Mouse (Mus musculus) layer of hippocampus, postnatal 10 days (tissue): ENCODE data around the gene Ifitm1. TPM values are rescaled to one million over a fixed set of nuclear protein-coding genes. Genes with fewer than 3 reads are reported as not detected.
"Not testable (repeated sequence)": the region's sequence is repeated elsewhere in the genome, so short reads cannot be mapped to it uniquely, and the experiment has no call there.

Experiments
- DNase-seq, 2 experiments: peaks; one replicate each; pipeline ENCODE4 v3.0.0; 2021; ENCODE audit warnings: low spot score in 2 of 2
- total RNA-seq, 2 experiments: library from RNA; stranded (reverse); gene quantifications; 2 replicates each; pipeline ENCODE4 v1.2.3; 2021

Gene Ifitm1
- total RNA-seq, 2 experiments from 2014 or later, result 3.6 to 5.5 TPM

- no peak for DNase-seq
Measured at GRCm38 (mm10) chr7:141010593-141010992, 43.6 kb downstream of the Ifitm1 start, which contains the start of gene Ifitm3. Gene Ifitm3, minus strand, starts transcription at chr7:141010770.

DNA sequence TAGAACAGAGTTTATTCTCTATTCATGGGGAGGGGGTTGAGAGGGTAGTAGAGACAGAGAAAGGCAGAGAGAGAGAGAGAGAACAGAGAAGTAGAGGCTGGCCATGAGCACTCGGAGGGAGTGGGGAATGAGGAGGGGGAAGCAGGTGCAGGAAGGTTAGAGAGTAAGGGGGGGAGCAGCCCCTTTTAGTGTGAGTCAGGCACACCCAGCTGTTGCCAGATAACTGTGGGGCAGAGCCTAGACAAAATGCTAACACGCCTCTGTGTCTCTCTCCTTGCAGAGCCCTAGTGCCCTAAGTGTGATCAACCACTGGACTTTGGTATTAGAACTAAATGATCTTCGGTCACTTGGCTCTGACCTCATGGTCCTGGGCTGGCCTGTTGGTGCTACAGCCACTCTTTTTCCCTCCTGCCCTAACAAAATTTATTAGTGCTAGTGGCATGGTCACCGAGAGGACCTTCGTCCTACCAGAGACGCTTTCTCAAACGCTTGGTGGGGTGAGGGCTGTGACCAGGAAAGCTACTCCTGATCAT is 44.3 kb downstream of the Ifitm1 start:
- no peak for DNase-seq

GRCm38 (mm10) chr7:141016707-141017697 is 50.0 kb downstream of the Ifitm1 start:
- no peak for DNase-seq

DNA sequence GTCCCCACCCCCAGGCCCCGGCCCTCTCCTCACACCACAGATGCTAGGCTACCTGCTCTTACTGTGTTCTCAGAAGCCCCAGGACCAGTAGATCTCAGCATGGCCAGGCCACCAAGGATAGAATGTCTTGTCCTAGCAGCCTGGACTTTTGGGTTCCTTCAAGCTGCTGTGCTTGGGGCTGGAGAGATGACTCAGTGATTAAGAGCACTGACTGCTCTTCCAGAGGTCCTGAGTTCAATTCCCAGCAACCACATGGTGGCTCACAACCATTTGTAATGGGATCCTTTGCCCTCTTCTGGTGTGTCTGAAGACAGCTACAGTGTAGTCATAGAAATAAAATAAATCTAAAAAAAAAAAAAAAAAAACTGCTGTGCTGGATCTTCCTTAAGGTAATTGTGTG is 50.8 kb downstream of the Ifitm1 start, which contains the start of gene Ifitm6:
Gene Ifitm6, minus strand, starts transcription at position 101 of the 400 bp plus-strand sequence.
- not testable (repeated sequence) for DNase-seq

- no peak for DNase-seq
Measured at GRCm38 (mm10) chr7:141019028-141019427, 52.0 kb downstream of the Ifitm1 start.

Other genes with a start within 250 kb of the Ifitm1 start
- gene Cyp2e1, start 203.5 kb upstream of the Ifitm1 start, total RNA-seq, result not detected
- not detected for gene Syce1, start 179.4 kb upstream of the Ifitm1 start, total RNA-seq
- 1 to 10 TPM; 8.5 to 9.3 TPM for gene Zfp941, start 145.0 kb upstream of the Ifitm1 start, total RNA-seq
- gene Urah, start 132.2 kb upstream of the Ifitm1 start, total RNA-seq, result 1 to 10 TPM in 1 of 2 experiments, not detected in 1; 1.2 TPM
- gene Scgb1c1, start 121.7 kb upstream of the Ifitm1 start, total RNA-seq, result not detected
- not detected for gene Odf3, start 119.4 kb upstream of the Ifitm1 start, total RNA-seq
- under 1 TPM; 0.40 to 0.73 TPM for gene Gm45785, start 110.9 kb upstream of the Ifitm1 start, total RNA-seq
- gene Ric8a, start 110.3 kb upstream of the Ifitm1 start, total RNA-seq, result 100 to 1,000 TPM in 1 of 2 experiments, 10 to 100 TPM in 1; 91.1 to 106 TPM
- 10 to 100 TPM; 27.2 to 28.1 TPM for gene Bet1l, start 109.6 kb upstream of the Ifitm1 start, total RNA-seq
- gene Psmd13, start 85.3 kb upstream of the Ifitm1 start, total RNA-seq, result 100 to 1,000 TPM; 151 to 155 TPM
- 10 to 100 TPM; 46.0 to 48.6 TPM for gene Sirt3, start 84.9 kb upstream of the Ifitm1 start, total RNA-seq
- gene Cox8b, start 66.8 kb upstream of the Ifitm1 start, total RNA-seq, result not detected
- gene Nlrp6, start 46.3 kb upstream of the Ifitm1 start, total RNA-seq, result under 1 TPM; 0.27 to 0.53 TPM
- gene Pgghg, start 25.8 kb upstream of the Ifitm1 start, total RNA-seq, result 1 to 10 TPM; 4.2 to 5.0 TPM
- not detected for gene Ifitm5, start 16.9 kb upstream of the Ifitm1 start, total RNA-seq
- not detected for gene Gm45717, start 11.3 kb upstream of the Ifitm1 start, total RNA-seq
- 10 to 100 TPM; 20.3 to 27.0 TPM for gene Ifitm2, start 11.2 kb upstream of the Ifitm1 start, total RNA-seq
- gene Ifitm3, start 43.5 kb downstream of the Ifitm1 start, total RNA-seq, result 10 to 100 TPM; 13.0 TPM
- gene Ifitm6, start 50.7 kb downstream of the Ifitm1 start, total RNA-seq, result not detected
- not detected for gene Gm17387, start 61.9 kb downstream of the Ifitm1 start, total RNA-seq
- gene B4galnt4, start 93.9 kb downstream of the Ifitm1 start, total RNA-seq, result 100 to 1,000 TPM; 103 to 123 TPM
- not detected for gene Pkp3, start 111.0 kb downstream of the Ifitm1 start, total RNA-seq
- gene Sigirr, start 133.4 kb downstream of the Ifitm1 start, total RNA-seq, result 1 to 10 TPM; 2.1 to 2.5 TPM
- gene Ano9, start 150.6 kb downstream of the Ifitm1 start, total RNA-seq, result not detected
- gene Ptdss2, start 155.2 kb downstream of the Ifitm1 start, total RNA-seq, result 10 to 100 TPM; 47.9 to 68.4 TPM
- 10 to 100 TPM; 29.7 to 32.4 TPM for gene Rnh1, start 205.6 kb downstream of the Ifitm1 start, total RNA-seq
- gene Hras, start 226.8 kb downstream of the Ifitm1 start, total RNA-seq, result 100 to 1,000 TPM; 210 to 243 TPM
- 1 to 10 TPM; 5.0 to 5.8 TPM for gene Lrrc56, start 226.9 kb downstream of the Ifitm1 start, total RNA-seq
- gene Lmntd2, start 246.9 kb downstream of the Ifitm1 start, total RNA-seq, result not detected
- 1 to 10 TPM; 1.6 to 1.7 TPM for gene Rassf7, start 248.6 kb downstream of the Ifitm1 start, total RNA-seq